Mouse (Mus musculus) erythroid progenitor cell, adult 5-6 weeks (primary cell): ENCODE results near the gene Olfr1226. TPM values are rescaled to one million over a fixed set of nuclear protein-coding genes. Genes with fewer than 3 reads are reported as not detected.
"Not testable (repeated sequence)": the region's sequence is repeated elsewhere in the genome, so short reads cannot be mapped to it uniquely, and the experiment has no call there.

ENCODE experiments used
- ATAC-seq: replicated peaks from 2 replicates; pipeline ENCODE4 v1.8.0; 2016; ENCODE audit warnings: moderate number of reproducible peaks, mild to moderate bottlenecking, moderate TSS enrichment, inconsistent platforms; ENCODE audit not compliant: poor library complexity, low FRiP score, severe bottlenecking
- total RNA-seq, 2 experiments: library from RNA; stranded (forward) in 1 of 2; stranded (reverse) in 1 of 2; fragments of 150-400 nt in 1 of 2; fragments of 186-747, 209-891 nt in 1 of 2; gene quantifications; 2 replicates each; pipeline versions ENCODE4 v1.2.3 to v1.2.4; 2015 to 2017; ENCODE audit warnings: low replicate concordance in 2 of 2

Olfr1226 gene
- not detected in 2 replicates for total RNA-seq (2015; ENCODE audit: low replicate concordance)
- not detected in 2 replicates for total RNA-seq (2017; ENCODE audit: low replicate concordance)

DNA sequence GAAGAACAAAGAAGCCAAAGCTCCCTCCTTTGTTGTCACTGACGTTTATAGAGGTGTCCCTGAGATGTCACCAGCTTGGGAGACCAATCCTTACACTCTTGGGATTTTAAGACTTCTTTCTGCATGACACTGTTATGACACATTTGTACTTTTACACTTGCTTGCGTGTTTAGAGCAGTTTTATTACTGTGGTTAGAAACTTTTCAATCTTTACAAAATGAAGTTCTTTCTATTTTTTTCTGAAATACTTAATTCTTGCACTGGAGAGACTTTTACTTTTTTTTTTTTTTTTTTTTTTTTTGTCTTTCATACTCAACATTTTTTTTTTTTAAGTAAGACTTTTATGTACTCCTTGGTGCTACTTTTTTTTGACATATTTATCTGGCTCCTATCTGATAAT is at the start of gene Olfr1226:
Gene Olfr1226 (minus strand): TSS at position 101 of the 400 bp plus-strand sequence.
- ATAC-seq: no peak

DNA sequence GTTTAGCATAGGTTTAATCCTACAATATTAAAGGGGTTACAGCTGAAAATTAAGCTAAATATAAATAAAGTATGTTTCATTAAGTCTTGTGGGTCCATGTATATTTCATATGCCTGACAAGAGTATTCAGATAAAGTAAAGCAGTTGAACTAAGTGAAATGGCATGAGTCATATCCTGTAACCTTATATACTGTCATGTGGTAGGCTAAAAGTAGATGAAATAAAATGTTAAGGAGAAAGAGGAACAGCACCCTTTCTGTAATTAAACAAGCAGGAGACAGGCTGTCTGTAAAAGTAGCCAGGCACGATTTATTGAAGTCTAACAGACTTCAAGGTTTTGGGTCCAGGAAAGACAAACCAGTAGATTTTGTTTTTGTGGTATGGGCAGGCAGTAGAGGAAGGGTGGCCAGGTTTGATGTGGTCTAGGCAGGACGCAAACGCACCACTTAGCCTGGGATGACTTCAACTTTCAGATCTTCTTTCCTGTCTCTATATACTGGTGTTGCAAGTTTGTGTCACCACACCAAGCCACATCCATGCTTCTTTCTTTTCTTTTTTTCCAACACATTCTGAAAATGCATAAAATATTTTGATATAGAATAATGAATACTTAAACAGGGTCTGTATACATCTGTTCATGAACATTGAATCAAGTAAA is 3.4 kb downstream of the Olfr1226 start:
- no peak for ATAC-seq

DNA sequence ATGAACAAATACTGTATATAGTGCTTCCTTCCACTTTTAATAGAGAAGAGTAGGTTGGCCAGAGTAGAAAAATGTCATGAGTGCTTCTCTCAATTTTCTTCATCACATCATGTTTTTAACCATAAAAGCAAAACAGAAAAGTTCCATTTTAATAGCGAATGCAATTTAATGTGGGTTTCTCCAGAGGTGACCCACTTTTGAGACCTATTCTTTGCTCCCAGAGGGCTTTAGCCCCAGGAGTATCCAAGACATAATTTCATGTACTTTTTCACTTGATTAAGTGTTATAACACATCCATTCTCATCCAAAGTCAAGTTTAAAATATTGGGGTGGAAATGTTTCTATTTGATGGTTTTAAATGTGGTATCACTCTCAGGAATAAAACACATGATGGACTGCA is 25.3 kb downstream of the Olfr1226 start, which contains the start of gene Olfr1225:
Gene Olfr1225 (minus strand): TSS at position 101 of the 400 bp plus-strand sequence.
- no peak for ATAC-seq

DNA sequence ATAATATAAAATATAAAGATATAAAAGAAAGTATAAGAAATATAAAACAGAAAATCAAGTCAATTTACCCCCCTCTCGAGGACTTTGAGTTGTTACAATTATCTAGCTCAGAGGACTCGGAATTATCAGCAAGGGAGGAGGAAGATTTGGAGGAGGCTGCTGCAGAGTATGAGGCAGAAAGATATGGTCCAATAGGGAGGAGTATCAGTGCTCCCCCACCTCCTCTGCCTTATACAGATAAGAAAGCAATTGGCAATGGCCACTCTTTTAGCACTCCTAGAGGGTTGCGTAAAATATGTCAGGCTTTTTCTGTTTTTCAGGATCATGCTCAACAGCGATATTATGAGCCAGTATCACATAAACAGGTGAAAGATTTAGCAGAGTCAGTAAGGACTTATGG is 35.1 kb downstream of the Olfr1226 start:
- not testable (repeated sequence) for ATAC-seq

DNA sequence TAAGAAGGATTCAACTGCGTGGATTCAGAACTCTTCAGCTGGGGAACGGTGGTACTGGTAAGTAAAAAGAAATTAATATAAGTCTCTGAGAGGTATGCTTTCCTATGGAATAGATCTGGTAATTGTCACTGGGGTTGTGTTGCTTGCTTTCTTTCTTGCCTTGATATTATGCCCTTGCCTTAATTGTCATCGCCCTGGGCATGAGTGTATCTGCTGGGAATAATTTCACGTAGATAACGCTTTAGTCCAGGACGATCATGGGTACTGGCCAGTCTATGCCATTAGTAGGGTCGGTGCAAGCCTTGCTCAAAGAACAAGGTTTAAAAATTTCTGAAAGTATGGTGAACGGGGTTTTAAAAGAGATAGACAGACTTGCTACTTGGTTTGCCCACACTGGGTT is 35.9 kb downstream of the Olfr1226 start, which contains the start of gene Olfr1224-ps1:
Gene Olfr1224-ps1 (minus strand): TSS at position 101 of the 400 bp plus-strand sequence.
- ATAC-seq: not testable (repeated sequence)

DNA sequence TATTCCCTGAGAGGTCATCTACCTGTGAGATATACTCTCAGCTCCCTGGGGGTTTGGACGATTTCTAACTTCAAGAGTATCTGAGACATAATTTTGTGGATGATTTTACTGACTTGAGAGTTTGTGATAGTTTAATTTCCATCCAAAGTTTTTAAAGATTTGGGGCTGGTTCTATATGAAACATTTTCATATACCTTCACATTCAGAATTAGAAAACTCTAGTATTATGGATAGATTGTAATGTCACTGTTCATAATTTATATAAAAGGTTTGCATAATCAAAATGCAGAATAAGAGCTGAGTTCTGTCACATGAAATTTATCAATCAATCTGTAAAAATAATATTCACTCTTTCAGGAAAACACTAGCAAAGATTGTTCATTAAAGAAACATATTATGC is 48.4 kb downstream of the Olfr1226 start, which contains the start of gene Olfr1223:
Gene Olfr1223 (minus strand): TSS at position 101 of the 400 bp plus-strand sequence.
- no peak for ATAC-seq

Other genes starting within 250 kb of the Olfr1226 start
- gene Olfr1212, start 246.1 kb downstream of the Olfr1226 start, total RNA-seq (2015; ENCODE audit: low replicate concordance): not detected in 2 replicates
- not detected in 2 replicates for gene Olfr1212, start 246.1 kb downstream of the Olfr1226 start, total RNA-seq (2017; ENCODE audit: low replicate concordance)
- not detected in 2 replicates for gene Gm13762, start 219.8 kb downstream of the Olfr1226 start, total RNA-seq (2015; ENCODE audit: low replicate concordance)
- gene Gm13762, start 219.8 kb downstream of the Olfr1226 start, total RNA-seq (2017; ENCODE audit: low replicate concordance): not detected in 2 replicates
- gene Olfr1214, start 207.4 kb downstream of the Olfr1226 start, total RNA-seq (2015; ENCODE audit: low replicate concordance): not detected in 2 replicates
- gene Olfr1214, start 207.4 kb downstream of the Olfr1226 start, total RNA-seq (2017; ENCODE audit: low replicate concordance): not detected in 2 replicates
- not detected in 2 replicates for gene Olfr1215, start 193.1 kb downstream of the Olfr1226 start, total RNA-seq (2015; ENCODE audit: low replicate concordance)
- gene Olfr1215, start 193.1 kb downstream of the Olfr1226 start, total RNA-seq (2017; ENCODE audit: low replicate concordance): not detected in 2 replicates
- not detected in 2 replicates for gene Olfr1216, start 181.7 kb downstream of the Olfr1226 start, total RNA-seq (2015; ENCODE audit: low replicate concordance)
- not detected in 2 replicates for gene Olfr1216, start 181.7 kb downstream of the Olfr1226 start, total RNA-seq (2017; ENCODE audit: low replicate concordance)
- gene Olfr1217, start 168.0 kb downstream of the Olfr1226 start, total RNA-seq (2015; ENCODE audit: low replicate concordance): not detected in 2 replicates
- gene Olfr1217, start 168.0 kb downstream of the Olfr1226 start, total RNA-seq (2017; ENCODE audit: low replicate concordance): not detected in 2 replicates
- not detected in 2 replicates for gene Olfr1218, start 138.9 kb downstream of the Olfr1226 start, total RNA-seq (2015; ENCODE audit: low replicate concordance)
- not detected in 2 replicates for gene Olfr1218, start 138.9 kb downstream of the Olfr1226 start, total RNA-seq (2017; ENCODE audit: low replicate concordance)
- gene Olfr1219, start 116.5 kb downstream of the Olfr1226 start, total RNA-seq (2015; ENCODE audit: low replicate concordance): not detected in 2 replicates
- gene Olfr1219, start 116.5 kb downstream of the Olfr1226 start, total RNA-seq (2017; ENCODE audit: low replicate concordance): not detected in 2 replicates
- not detected in 2 replicates for gene Olfr1220, start 93.2 kb downstream of the Olfr1226 start, total RNA-seq (2015; ENCODE audit: low replicate concordance)
- not detected in 2 replicates for gene Olfr1220, start 93.2 kb downstream of the Olfr1226 start, total RNA-seq (2017; ENCODE audit: low replicate concordance)
- not detected in 2 replicates for gene Olfr1221, start 82.8 kb downstream of the Olfr1226 start, total RNA-seq (2015; ENCODE audit: low replicate concordance)
- not detected in 2 replicates for gene Olfr1221, start 82.8 kb downstream of the Olfr1226 start, total RNA-seq (2017; ENCODE audit: low replicate concordance)
- gene Olfr1222, start 67.0 kb downstream of the Olfr1226 start, total RNA-seq (2015; ENCODE audit: low replicate concordance): not detected in 2 replicates
- gene Olfr1222, start 67.0 kb downstream of the Olfr1226 start, total RNA-seq (2017; ENCODE audit: low replicate concordance): not detected in 2 replicates
- gene Olfr1223, start 48.5 kb downstream of the Olfr1226 start, total RNA-seq (2015; ENCODE audit: low replicate concordance): not detected in 2 replicates
- not detected in 2 replicates for gene Olfr1223, start 48.5 kb downstream of the Olfr1226 start, total RNA-seq (2017; ENCODE audit: low replicate concordance)
- not detected in 2 replicates for gene Olfr1224-ps1, start 36.0 kb downstream of the Olfr1226 start, total RNA-seq (2015; ENCODE audit: low replicate concordance)
- not detected in 2 replicates for gene Olfr1224-ps1, start 36.0 kb downstream of the Olfr1226 start, total RNA-seq (2017; ENCODE audit: low replicate concordance)
- not detected in 2 replicates for gene Olfr1225, start 25.4 kb downstream of the Olfr1226 start, total RNA-seq (2015; ENCODE audit: low replicate concordance)
- not detected in 2 replicates for gene Olfr1225, start 25.4 kb downstream of the Olfr1226 start, total RNA-seq (2017; ENCODE audit: low replicate concordance)
- not detected in 2 replicates for gene Olfr1228, start 54.0 kb upstream of the Olfr1226 start, total RNA-seq (2015; ENCODE audit: low replicate concordance)
- gene Olfr1228, start 54.0 kb upstream of the Olfr1226 start, total RNA-seq (2017; ENCODE audit: low replicate concordance): not detected in 2 replicates
- gene Olfr1229, start 88.0 kb upstream of the Olfr1226 start, total RNA-seq (2015; ENCODE audit: low replicate concordance): not detected in 2 replicates
- gene Olfr1229, start 88.0 kb upstream of the Olfr1226 start, total RNA-seq (2017; ENCODE audit: low replicate concordance): not detected in 2 replicates
- not detected in 2 replicates for gene Olfr1230, start 97.2 kb upstream of the Olfr1226 start, total RNA-seq (2015; ENCODE audit: low replicate concordance)
- not detected in 2 replicates for gene Olfr1230, start 97.2 kb upstream of the Olfr1226 start, total RNA-seq (2017; ENCODE audit: low replicate concordance)
- not detected in 2 replicates for gene Olfr1231, start 107.0 kb upstream of the Olfr1226 start, total RNA-seq (2015; ENCODE audit: low replicate concordance)
- gene Olfr1231, start 107.0 kb upstream of the Olfr1226 start, total RNA-seq (2017; ENCODE audit: low replicate concordance): not detected in 2 replicates
- gene Olfr1232, start 129.6 kb upstream of the Olfr1226 start, total RNA-seq (2015; ENCODE audit: low replicate concordance): not detected in 2 replicates
- gene Olfr1232, start 129.6 kb upstream of the Olfr1226 start, total RNA-seq (2017; ENCODE audit: low replicate concordance): not detected in 2 replicates
- gene Olfr1233, start 142.3 kb upstream of the Olfr1226 start, total RNA-seq (2015; ENCODE audit: low replicate concordance): not detected in 2 replicates
- gene Olfr1233, start 142.3 kb upstream of the Olfr1226 start, total RNA-seq (2017; ENCODE audit: low replicate concordance): not detected in 2 replicates
- not detected in 2 replicates for gene Olfr1234, start 164.8 kb upstream of the Olfr1226 start, total RNA-seq (2015; ENCODE audit: low replicate concordance)
- not detected in 2 replicates for gene Olfr1234, start 164.8 kb upstream of the Olfr1226 start, total RNA-seq (2017; ENCODE audit: low replicate concordance)
- gene Olfr1238, start 209.6 kb upstream of the Olfr1226 start, total RNA-seq (2015; ENCODE audit: low replicate concordance): not detected in 2 replicates
- gene Olfr1238, start 209.6 kb upstream of the Olfr1226 start, total RNA-seq (2017; ENCODE audit: low replicate concordance): not detected in 2 replicates
- gene Olfr1239, start 220.4 kb upstream of the Olfr1226 start, total RNA-seq (2015; ENCODE audit: low replicate concordance): not detected in 2 replicates
- gene Olfr1239, start 220.4 kb upstream of the Olfr1226 start, total RNA-seq (2017; ENCODE audit: low replicate concordance): not detected in 2 replicates
- not detected in 2 replicates for gene Olfr1240, start 243.0 kb upstream of the Olfr1226 start, total RNA-seq (2015; ENCODE audit: low replicate concordance)
- gene Olfr1240, start 243.0 kb upstream of the Olfr1226 start, total RNA-seq (2017; ENCODE audit: low replicate concordance): not detected in 2 replicates